Mouse (Mus musculus): ENCODE results near the gene Prnp. TPM values are rescaled to one million over a fixed set of nuclear protein-coding genes. Genes with fewer than 3 reads are reported as not detected.

Prnp gene
- 140 TPM in 1 of 2 replicates, not detected in the other for polyA plus RNA-seq (2012; ENCODE audit: insufficient read depth, insufficient read length, low replicate concordance, missing spikeins)

DNA sequence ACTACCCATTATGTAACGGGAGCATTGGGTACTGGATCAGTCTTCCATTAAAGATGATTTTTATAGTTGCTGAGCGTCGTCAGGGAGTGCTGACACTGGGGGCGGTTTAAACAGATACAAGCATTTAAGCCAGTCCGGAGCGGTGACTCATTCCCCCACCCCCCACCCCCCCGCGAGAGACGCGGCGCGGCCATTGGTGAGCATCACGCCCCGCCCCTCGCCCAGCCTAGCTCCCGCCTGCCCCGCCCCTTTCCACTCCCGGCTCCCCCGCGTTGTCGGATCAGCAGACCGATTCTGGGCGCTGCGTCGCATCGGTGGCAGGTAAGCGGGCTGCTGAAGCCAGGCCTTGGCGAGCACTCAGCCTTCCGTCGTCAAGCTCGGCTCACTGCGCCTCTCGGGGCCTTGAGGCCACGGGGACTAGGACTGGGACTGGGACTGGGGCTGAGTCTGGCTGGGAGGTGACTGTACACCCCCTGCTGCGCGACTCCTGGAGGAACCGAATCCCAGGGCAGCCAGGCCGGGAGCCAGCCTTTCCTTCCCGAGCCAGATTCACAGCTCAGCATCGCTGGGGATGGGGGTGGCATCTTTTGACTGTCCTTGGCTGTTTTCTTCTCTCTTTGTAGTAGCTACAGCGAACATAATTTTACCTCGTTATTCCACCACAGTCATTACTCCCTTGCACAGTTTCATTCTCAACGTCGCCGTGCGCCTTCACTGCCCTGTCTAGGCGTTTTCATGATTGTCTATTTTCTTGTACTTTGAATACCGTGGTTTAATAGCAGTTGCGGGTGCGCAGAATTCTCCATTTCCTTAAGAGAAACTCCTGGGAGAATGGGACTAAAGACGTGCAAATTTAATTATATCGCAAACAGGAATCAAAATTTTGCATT is at the start of gene Prnp, which contains the start of gene Prn:
Gene Prnp, plus strand, starts transcription at position 246 of the 890 bp plus-strand sequence.
Gene Prn, plus strand, starts transcription at position 275 of the 890 bp plus-strand sequence.
- 2% methylated on average over 52 of the region's 52 CpGs for WGBS
- Histone ChIP-seq H3K4me1 (ENCODE audit: control insufficient read depth, insufficient read depth, low read length) (peaks cover 8% of the 10 kb centered on the region), H3K27ac (ENCODE audit: insufficient read depth, low read depth, low read length) (peak within 1 kb of the TSS; percentile 97), H3K4me3 (ENCODE audit: insufficient read depth, low read depth, low read length) (peak within 1 kb of the TSS; percentile 74)
- peak; percentile 76; the same call in 1 of the 2 replicates for TF ChIP-seq POLR2A (IDR thresholded peaks at IDR 0.05; ENCODE audit: insufficient read depth, low read depth, low read length)
- no peak for TF ChIP-seq CTCF (IDR thresholded peaks at IDR 0.05; ENCODE audit: insufficient read depth, low read depth, low read length)

DNA sequence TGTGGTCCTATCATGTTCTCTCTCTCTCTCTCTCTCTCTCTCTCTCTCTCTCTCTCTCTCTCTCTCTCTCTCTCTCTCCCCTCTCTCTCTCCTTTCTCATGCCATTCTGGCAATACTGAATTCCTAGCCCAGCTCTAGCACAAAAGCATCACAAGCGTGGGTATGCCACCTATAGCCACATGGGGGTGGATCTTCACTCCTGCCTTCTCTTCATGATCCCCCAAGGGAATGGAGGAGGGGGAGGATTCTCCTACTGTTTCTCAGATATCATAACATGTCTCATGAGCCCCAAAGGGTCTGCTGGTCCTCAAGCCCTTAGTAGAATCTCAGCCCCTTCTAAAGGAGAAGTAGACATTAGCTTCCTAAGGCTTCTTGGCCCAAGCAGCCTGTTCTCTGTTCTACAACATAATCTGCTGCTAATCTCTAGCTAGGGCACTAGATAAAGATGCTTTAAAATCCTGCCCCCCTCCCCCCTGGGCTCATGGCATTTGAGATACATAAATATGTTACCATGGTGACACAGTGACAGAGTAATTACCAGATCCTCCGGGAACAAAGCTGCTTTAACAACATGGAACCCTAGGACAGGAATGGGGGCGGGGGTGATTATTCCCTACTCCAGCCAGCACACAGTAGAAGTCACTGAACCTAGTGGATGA is 47.0 kb upstream of the Prnp start:
- WGBS = 37% methylated on average over 3 of the region's 3 CpGs
- Histone ChIP-seq H3K27ac (ENCODE audit: insufficient read depth, low read depth, low read length) (0 out of 2 replicates have a peak overlapping the region, but pooled peaks have one; percentile 13), H3K4me3 (ENCODE audit: insufficient read depth, low read depth, low read length) (no peak overlapping the region), H3K4me1 (ENCODE audit: control insufficient read depth, insufficient read depth, low read length) (peaks cover 10% of the 10 kb centered on the region)
- TF ChIP-seq POLR2A (IDR thresholded peaks at IDR 0.05; ENCODE audit: insufficient read depth, low read depth, low read length) (no peak), CTCF (IDR thresholded peaks at IDR 0.05; ENCODE audit: insufficient read depth, low read depth, low read length) (no peak)

DNA sequence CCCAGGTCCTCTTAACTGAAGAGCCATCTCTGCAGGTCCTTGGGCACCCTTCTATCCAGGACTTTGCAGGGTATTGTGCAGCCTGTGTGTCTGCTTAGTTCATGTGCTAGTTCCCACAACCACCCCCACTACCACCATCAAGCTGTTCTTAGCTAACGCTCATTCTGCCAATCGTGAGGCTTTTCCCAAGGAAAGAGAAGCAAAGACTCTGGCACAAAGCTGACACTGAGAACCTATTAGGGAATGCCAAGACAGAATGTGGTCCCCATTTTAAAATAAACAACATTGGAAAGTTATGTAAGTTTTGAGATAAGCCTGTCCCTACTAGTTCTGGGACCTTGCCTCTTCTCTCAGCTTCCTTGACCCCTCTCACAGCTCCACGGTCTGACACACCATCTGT is 46.3 kb upstream of the Prnp start:
- TF ChIP-seq CTCF (IDR thresholded peaks at IDR 0.05; ENCODE audit: insufficient read depth, low read depth, low read length) (no peak), POLR2A (IDR thresholded peaks at IDR 0.05; ENCODE audit: insufficient read depth, low read depth, low read length) (no peak)
- no peak overlapping the region for H3K27ac ChIP-seq (ENCODE audit: insufficient read depth, low read depth, low read length)
- 56% methylated on average over 3 of the region's 3 CpGs for WGBS
- peaks cover 8% of the 10 kb centered on the region for H3K4me1 ChIP-seq (ENCODE audit: control insufficient read depth, insufficient read depth, low read length)
- H3K4me3 ChIP-seq (ENCODE audit: insufficient read depth, low read depth, low read length) = no peak overlapping the region

GRCm38 (mm10) chr2:131864262-131864796 is 45.4 kb upstream of the Prnp start:
- Histone ChIP-seq H3K27ac (ENCODE audit: insufficient read depth, low read depth, low read length) (no peak overlapping the region), H3K4me1 (ENCODE audit: control insufficient read depth, insufficient read depth, low read length) (peaks cover 7% of the 10 kb centered on the region), H3K4me3 (ENCODE audit: insufficient read depth, low read depth, low read length) (no peak overlapping the region)
- WGBS = 86% methylated on average over 2 of the region's 2 CpGs
- TF ChIP-seq POLR2A (IDR thresholded peaks at IDR 0.05; ENCODE audit: insufficient read depth, low read depth, low read length) (no peak), CTCF (IDR thresholded peaks at IDR 0.05; ENCODE audit: insufficient read depth, low read depth, low read length) (no peak)

DNA sequence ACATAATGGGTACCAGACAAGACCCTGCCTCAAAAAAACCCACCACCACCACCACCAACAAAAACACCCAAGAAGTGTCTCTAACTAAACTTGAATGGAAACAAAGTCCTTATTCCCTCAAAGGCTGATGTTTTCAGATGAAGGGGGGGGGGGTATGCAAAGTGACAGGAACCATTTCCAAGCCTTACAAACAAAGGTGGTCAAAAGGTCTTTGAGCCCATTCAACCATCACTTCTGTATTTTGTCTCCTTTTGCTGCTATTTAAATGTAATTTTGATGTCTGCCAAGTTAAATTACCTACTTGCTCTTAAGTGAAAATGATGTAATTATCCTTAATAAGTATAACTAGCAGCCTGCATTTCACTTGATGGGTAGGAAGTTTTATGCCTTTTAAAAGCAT is 43.1 kb upstream of the Prnp start:
- Histone ChIP-seq H3K27ac (ENCODE audit: insufficient read depth, low read depth, low read length) (no peak overlapping the region), H3K4me1 (ENCODE audit: control insufficient read depth, insufficient read depth, low read length) (peaks cover 7% of the 10 kb centered on the region), H3K4me3 (ENCODE audit: insufficient read depth, low read depth, low read length) (no peak overlapping the region)
- TF ChIP-seq CTCF (IDR thresholded peaks at IDR 0.05; ENCODE audit: insufficient read depth, low read depth, low read length) (no peak), POLR2A (IDR thresholded peaks at IDR 0.05; ENCODE audit: insufficient read depth, low read depth, low read length) (no peak)

GRCm38 (mm10) chr2:131868983-131869382 is 40.7 kb upstream of the Prnp start:
- H3K27ac ChIP-seq (ENCODE audit: insufficient read depth, low read depth, low read length) = no peak overlapping the region

GRCm38 (mm10) chr2:131873376-131873775 is 36.4 kb upstream of the Prnp start:
- no peak overlapping the region for H3K27ac ChIP-seq (ENCODE audit: insufficient read depth, low read depth, low read length)
- H3K4me3 ChIP-seq (ENCODE audit: insufficient read depth, low read depth, low read length) = no peak overlapping the region
- WGBS = 85% methylated on average over 1 of the region's 1 CpGs
- TF ChIP-seq POLR2A (IDR thresholded peaks at IDR 0.05; ENCODE audit: insufficient read depth, low read depth, low read length) (no peak), CTCF (IDR thresholded peaks at IDR 0.05; ENCODE audit: insufficient read depth, low read depth, low read length) (no peak)
- H3K4me1 ChIP-seq (ENCODE audit: control insufficient read depth, insufficient read depth, low read length) = no peaks in the 10 kb centered on the region

More at GRCm38 (mm10) chr2:131868983-131869382, 40.7 kb upstream of the Prnp start:
- WGBS = 95% methylated on average over 5 of the region's 5 CpGs
- Histone ChIP-seq H3K4me1 (ENCODE audit: control insufficient read depth, insufficient read depth, low read length) (no peaks in the 10 kb centered on the region), H3K4me3 (ENCODE audit: insufficient read depth, low read depth, low read length) (no peak overlapping the region)
- TF ChIP-seq CTCF (IDR thresholded peaks at IDR 0.05; ENCODE audit: insufficient read depth, low read depth, low read length) (no peak), POLR2A (IDR thresholded peaks at IDR 0.05; ENCODE audit: insufficient read depth, low read depth, low read length) (no peak)

GRCm38 (mm10) chr2:131876551-131877265 is 33.0 kb upstream of the Prnp start:
- TF ChIP-seq CTCF (IDR thresholded peaks at IDR 0.05; ENCODE audit: insufficient read depth, low read depth, low read length) = no peak
- TF ChIP-seq POLR2A (IDR thresholded peaks at IDR 0.05; ENCODE audit: insufficient read depth, low read depth, low read length) = no peak
- WGBS = 90% methylated on average over 7 of the region's 7 CpGs
- Histone ChIP-seq H3K4me3 (ENCODE audit: insufficient read depth, low read depth, low read length) (no peak overlapping the region), H3K27ac (ENCODE audit: insufficient read depth, low read depth, low read length) (no peak overlapping the region), H3K4me1 (ENCODE audit: control insufficient read depth, insufficient read depth, low read length) (no peaks in the 10 kb centered on the region)
